Mouse (Mus musculus): ENCODE measurements around the gene Zfp931. TPM values are rescaled to one million over a fixed set of nuclear protein-coding genes. Genes with fewer than 3 reads are reported as not detected.
"Not testable (repeated sequence)": the region's sequence is repeated elsewhere in the genome, so short reads cannot be mapped to it uniquely, and the experiment has no call there.

The Zfp931 gene
- polyA plus RNA-seq, 1 experiment from 2014 or later, result 14.2 TPM

DNA sequence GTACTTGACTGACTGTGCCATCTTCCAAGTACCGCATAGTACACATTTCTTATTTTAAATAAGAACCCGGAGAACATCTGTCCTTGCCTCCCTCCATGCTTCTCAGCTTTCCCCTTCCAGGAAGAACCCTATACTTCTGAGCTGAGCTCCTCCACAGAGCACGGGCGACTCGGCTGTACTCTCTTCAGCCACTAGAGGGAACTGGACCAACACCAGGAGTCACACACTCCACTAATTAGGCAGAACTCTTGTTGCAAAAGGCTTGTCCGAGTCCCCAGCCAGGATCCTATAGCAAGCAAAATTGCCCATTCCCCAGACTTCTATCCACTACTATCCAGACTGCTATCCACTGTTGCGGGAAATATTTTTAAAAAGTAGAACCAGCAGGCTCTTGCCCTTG, 23.7 kb upstream of the Zfp931 start:
- Histone ChIP-seq H3K36me3 (no peaks in the 10 kb centered on the region), H3K27ac (no peak overlapping the region), H3K9me3 (no peaks in the 10 kb centered on the region), H3K9ac (no peak overlapping the region), H3K4me3 (no peak overlapping the region), H3K27me3 (0 out of 2 replicates have a peak, but pooled peaks cover 3% of the 10 kb centered on the region), H3K4me2 (no peak overlapping the region), H3K4me1 (no peaks in the 10 kb centered on the region)
- 11% methylated on average over 7 of the region's 7 CpGs for WGBS
- ATAC-seq (ENCODE audit: insufficient number of reproducible peaks, low FRiP score, low TSS enrichment, low read depth), result no peak

DNA sequence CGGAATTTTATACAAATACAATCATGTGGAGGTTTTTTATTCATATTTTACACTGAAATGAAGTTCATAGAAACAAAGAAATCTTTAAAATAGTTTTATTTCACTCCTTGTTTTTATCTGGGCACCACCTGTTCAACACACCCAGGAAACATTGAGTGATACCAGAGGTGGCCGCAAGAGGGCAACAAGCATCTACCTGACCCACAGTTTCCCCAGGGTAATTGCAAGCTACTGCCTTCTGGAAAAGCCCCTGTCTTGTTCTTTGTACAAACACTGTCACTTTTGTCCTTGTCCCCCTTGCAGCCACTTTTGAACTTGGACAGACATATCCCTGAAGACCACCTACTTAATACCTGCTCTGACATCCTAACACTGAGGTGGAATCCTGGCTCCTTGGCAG, 19.7 kb upstream of the Zfp931 start:
- Histone ChIP-seq H3K4me2 (no peak overlapping the region), H3K4me1 (no peaks in the 10 kb centered on the region), H3K27ac (no peak overlapping the region), H3K4me3 (no peak overlapping the region), H3K9me3 (no peaks in the 10 kb centered on the region), H3K27me3 (0 out of 2 replicates have a peak, but pooled peaks cover 3% of the 10 kb centered on the region), H3K9ac (no peak overlapping the region), H3K36me3 (no peaks in the 10 kb centered on the region)
- 4% methylated on average over 2 of the region's 2 CpGs for WGBS
- ATAC-seq (ENCODE audit: insufficient number of reproducible peaks, low FRiP score, low TSS enrichment, low read depth), result no peak

DNA sequence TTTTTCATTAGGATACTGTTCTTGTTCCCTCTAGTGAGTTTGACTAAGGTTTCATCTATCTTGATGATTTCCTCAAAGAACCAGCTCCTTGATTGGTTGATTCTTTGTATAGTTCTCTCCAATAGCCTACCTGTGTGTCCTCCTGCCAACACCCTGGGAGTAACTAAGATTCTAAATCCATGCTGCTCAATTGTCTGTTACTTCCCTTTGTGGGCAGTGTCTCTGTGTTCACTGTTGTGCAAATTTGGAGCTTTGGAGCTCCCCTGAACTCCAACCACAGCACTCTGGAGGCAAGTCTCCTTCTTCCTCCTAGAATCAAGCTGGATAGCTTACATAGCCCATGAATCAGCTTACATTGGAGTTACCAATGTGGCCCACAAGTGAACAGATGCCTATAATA, 11.3 kb upstream of the Zfp931 start:
- H3K27ac ChIP-seq, result no peak overlapping the region
- no peak overlapping the region for H3K4me3 ChIP-seq
- H3K9ac ChIP-seq, result no peak overlapping the region
- no peak overlapping the region for H3K4me2 ChIP-seq
- H3K4me1 ChIP-seq, result no peaks in the 10 kb centered on the region
- no peaks in the 10 kb centered on the region for H3K36me3 ChIP-seq
- ATAC-seq (ENCODE audit: insufficient number of reproducible peaks, low FRiP score, low TSS enrichment, low read depth), result no peak
- H3K27me3 ChIP-seq, result no peaks in the 10 kb centered on the region
- H3K9me3 ChIP-seq, result no peaks in the 10 kb centered on the region

DNA sequence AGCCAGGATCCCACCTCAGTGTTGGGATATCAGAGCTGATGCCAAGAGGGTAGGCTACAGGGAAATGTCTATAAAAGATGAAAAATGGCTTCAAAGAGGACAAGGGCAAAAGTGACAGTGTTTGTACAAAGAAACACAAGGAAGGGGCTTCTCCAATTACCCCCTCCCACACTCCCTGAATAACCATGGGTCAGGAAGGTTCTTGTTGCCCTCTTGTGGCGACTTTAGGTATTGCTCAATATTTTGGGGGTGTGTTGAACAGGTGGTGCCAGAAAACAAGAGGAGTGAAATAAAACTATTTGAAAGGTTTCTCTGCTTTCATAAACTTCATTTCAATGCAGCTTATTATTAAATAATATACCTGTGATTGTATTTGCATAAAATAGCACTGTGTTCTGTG, 20.1 kb downstream of the Zfp931 start:
- Histone ChIP-seq H3K9me3 (no peaks in the 10 kb centered on the region), H3K4me3 (no peak overlapping the region), H3K9ac (no peak overlapping the region), H3K36me3 (peaks cover 8% of the 10 kb centered on the region), H3K27ac (no peak overlapping the region), H3K4me1 (no peaks in the 10 kb centered on the region), H3K27me3 (no peaks in the 10 kb centered on the region), H3K4me2 (no peak overlapping the region)
- 8% methylated on average over 1 of the region's 1 CpGs for WGBS
- no peak for ATAC-seq (ENCODE audit: insufficient number of reproducible peaks, low FRiP score, low TSS enrichment, low read depth)

DNA sequence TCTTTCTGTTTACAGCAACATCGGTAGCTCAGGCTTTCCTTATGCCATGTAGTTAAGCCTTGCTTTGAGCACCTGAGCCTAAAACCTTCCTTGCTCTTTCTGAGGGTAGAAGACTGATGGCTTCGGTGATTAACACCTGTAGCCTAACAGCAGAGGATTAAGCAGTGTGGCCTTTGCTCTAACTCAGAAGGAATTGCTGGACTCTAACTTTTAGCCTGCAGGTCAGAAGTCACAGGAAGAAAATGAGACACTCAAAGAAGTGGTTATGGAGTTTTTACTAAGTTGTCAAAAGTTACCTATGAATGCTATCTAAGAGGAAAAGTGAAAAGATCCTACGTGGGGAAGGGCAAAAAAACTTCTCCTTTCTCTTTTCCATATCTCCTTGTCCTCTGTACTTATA, 50.7 kb downstream of the Zfp931 start:
- not testable (repeated sequence) for H3K36me3 ChIP-seq; ATAC-seq (ENCODE audit: insufficient number of reproducible peaks, low FRiP score, low TSS enrichment, low read depth); H3K4me1 ChIP-seq; H3K4me2 ChIP-seq; H3K9me3 ChIP-seq; H3K9ac ChIP-seq; H3K27ac ChIP-seq; H3K27me3 ChIP-seq; H3K4me3 ChIP-seq
- 85% methylated on average over 3 of the region's 3 CpGs for WGBS

DNA sequence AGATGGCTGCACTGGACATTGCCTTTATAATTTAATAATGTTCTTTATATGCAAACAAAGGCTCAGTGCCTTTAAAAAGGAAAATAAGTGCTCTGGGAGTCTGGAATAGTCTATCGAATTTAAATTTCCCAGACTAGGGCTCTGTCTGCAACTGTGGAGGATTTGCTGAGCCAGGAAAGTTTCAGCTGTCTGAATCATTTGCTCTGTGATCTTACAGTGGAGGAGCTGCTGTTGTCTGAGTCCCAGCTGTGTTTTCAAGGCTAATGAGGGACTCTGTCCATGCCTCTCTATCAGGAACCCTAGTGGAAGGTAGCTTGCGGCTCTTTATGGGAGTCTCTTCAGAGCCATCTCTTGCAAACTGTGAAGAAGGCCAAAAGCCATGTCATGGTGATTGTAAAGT, 54.4 kb downstream of the Zfp931 start:
- ATAC-seq (ENCODE audit: insufficient number of reproducible peaks, low FRiP score, low TSS enrichment, low read depth); H3K9me3 ChIP-seq; H3K27me3 ChIP-seq; H3K27ac ChIP-seq; H3K4me1 ChIP-seq; H3K9ac ChIP-seq; H3K36me3 ChIP-seq: not testable (repeated sequence)
- peak overlapping the region; percentile 56 for H3K4me3 ChIP-seq
- WGBS, result 16% methylated on average over 2 of the region's 2 CpGs
- peak overlapping the region; percentile 43 for H3K4me2 ChIP-seq

DNA sequence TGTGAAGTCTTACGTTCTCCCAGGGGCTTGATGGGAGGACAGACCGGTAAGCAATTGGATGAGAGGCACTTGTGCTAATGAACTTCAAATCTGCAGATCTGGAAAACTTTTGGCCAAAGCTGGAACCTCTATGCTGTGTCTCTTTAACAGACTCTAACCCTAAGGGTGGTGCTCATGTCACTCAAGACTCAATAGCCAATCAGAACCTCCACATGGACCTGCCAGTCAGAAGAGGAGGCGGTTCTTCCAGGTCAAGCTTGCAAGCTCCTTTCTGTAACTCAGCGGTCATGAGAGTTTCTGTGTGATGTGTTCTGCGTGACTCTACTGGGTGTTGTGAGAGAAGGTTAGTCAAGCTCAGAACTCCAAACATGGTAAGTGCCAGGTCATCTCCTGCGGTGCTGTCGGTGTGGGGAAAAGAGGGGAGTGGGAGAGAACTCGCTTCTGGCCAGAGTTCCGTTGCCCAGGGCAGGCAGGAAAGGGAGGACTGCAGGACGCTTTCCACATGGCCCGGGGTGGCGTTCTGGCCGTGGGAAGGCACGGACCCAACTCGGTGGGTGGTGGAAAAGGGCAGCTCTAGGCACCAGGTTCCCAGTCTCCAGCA, 55.2 kb downstream of the Zfp931 start, which contains the start of gene Zfp971:
Zfp971 (plus strand) TSS at position 274 of the 601 bp plus-strand sequence.
- not testable (repeated sequence) for H3K9me3 ChIP-seq; H3K36me3 ChIP-seq; H3K27me3 ChIP-seq; H3K4me1 ChIP-seq; ATAC-seq (ENCODE audit: insufficient number of reproducible peaks, low FRiP score, low TSS enrichment, low read depth); H3K27ac ChIP-seq
- peak within 1 kb of the TSS; percentile 43 for H3K4me2 ChIP-seq
- H3K4me3 ChIP-seq, result peak within 1 kb of the TSS; percentile 56
- WGBS, result 2% methylated on average over 14 of the region's 15 CpGs
- peak within 1 kb of the TSS; percentile 44 for H3K9ac ChIP-seq

- not testable (repeated sequence) for H3K9ac ChIP-seq; H3K9me3 ChIP-seq; H3K4me1 ChIP-seq; H3K27me3 ChIP-seq; H3K36me3 ChIP-seq; ATAC-seq (ENCODE audit: insufficient number of reproducible peaks, low FRiP score, low TSS enrichment, low read depth); H3K4me3 ChIP-seq; H3K27ac ChIP-seq; H3K4me2 ChIP-seq
- 77% methylated on average over 8 of the region's 8 CpGs for whole genome bisulfite sequencing
These were observed 57.5 kb downstream of the Zfp931 start for GRCm38 (mm10) chr2:178020773-178021172.

GRCm38 (mm10) chr2:178019486-178019885, 58.8 kb downstream of the Zfp931 start:
- not testable (repeated sequence) for H3K4me1 ChIP-seq; H3K36me3 ChIP-seq; ATAC-seq (ENCODE audit: insufficient number of reproducible peaks, low FRiP score, low TSS enrichment, low read depth); H3K4me2 ChIP-seq; H3K4me3 ChIP-seq; H3K27ac ChIP-seq; H3K27me3 ChIP-seq; H3K9me3 ChIP-seq; H3K9ac ChIP-seq
- WGBS, result 80% methylated on average over 3 of the region's 3 CpGs

Other genes with a start within 250 kb of the Zfp931 start
- 34.5 and 36.7 TPM in 2 replicates for gene Gm14325, start 238.1 kb downstream of the Zfp931 start, polyA plus RNA-seq (2015; fragmentation: Nextera tagmentation; extraction: Ambion mirVana)
- gene Gm14327, start 181.4 kb downstream of the Zfp931 start, polyA plus RNA-seq (2015; fragmentation: Nextera tagmentation; extraction: Ambion mirVana), result 3.0 and 3.4 TPM in 2 replicates
- 0.35 and 0.68 TPM in 2 replicates for gene Zfp972, start 152.9 kb downstream of the Zfp931 start, polyA plus RNA-seq (2015; fragmentation: Nextera tagmentation; extraction: Ambion mirVana)
- gene Gm14326, start 121.2 kb downstream of the Zfp931 start, polyA plus RNA-seq (2015; fragmentation: Nextera tagmentation; extraction: Ambion mirVana), result 18.0 and 18.3 TPM in 2 replicates
- 8.9 and 10.3 TPM in 2 replicates for gene Zfp971, start 55.2 kb downstream of the Zfp931 start, polyA plus RNA-seq (2015; fragmentation: Nextera tagmentation; extraction: Ambion mirVana)
- 0.38 and 0.70 TPM in 2 replicates for gene Phactr3, start 40.5 kb upstream of the Zfp931 start, polyA plus RNA-seq (2015; fragmentation: Nextera tagmentation; extraction: Ambion mirVana)